Mouse (Mus musculus): Measurements from ENCODE around the gene Ces5a.
"Not testable (repeated sequence)": the region's sequence is repeated elsewhere in the genome, so short reads cannot be mapped to it uniquely, and the experiment has no call there.

DNA sequence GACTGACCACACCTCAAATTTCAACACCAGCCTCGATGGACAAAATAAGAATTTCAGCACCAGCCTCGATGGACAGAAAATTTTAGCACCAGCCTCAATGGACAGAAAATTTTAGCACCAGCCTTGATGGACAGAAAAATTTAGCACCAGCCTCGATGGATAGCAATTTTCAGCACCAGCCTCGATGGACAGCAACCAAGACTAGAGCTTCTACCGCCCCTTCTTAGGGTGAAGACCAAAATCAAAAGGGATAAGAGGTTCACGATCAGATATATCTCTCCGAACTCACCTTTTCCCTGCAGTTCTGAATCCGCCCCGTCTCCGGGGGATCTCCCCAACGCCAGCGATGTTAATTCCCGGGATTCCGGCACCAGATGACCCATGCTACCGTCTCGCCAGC lies 65.9 kb downstream of the Ces5a start:
- not testable (repeated sequence) for TF ChIP-seq CTCF (conservative IDR thresholded peaks at IDR 0.05; ENCODE audit: low read length); POU5F1 (IDR thresholded peaks at IDR 0.05; ENCODE audit: borderline replicate concordance, low read length)

Measured in E14TG2a.4 (cell line).